Mouse (Mus musculus): ENCODE measurements around the gene Als2.

GRCm38 (mm10) chr1:59157846-59158245 is 79.2 kb downstream of the Als2 start:
- TF ChIP-seq POLR2A (IDR thresholded peaks at IDR 0.05; ENCODE audit: borderline replicate concordance, insufficient read depth, low read length) (no peak), CTCF (IDR thresholded peaks at IDR 0.05; ENCODE audit: borderline replicate concordance, insufficient read depth, low read depth, low read length) (no peak)

Measured in cerebellum, adult 2 months (tissue).